Mouse (Mus musculus) gastrocnemius, postnatal 36 days (tissue): ENCODE measurements around the gene Fam57b. TPM values are rescaled to one million over a fixed set of nuclear protein-coding genes. Genes with fewer than 3 reads are reported as not detected.

Experiments used
- DNase-seq, 2 experiments: peaks; one replicate each; pipeline ENCODE4 v3.0.0; 2022
- intact Hi-C: fragments of 180-260 bp; cut with DNase I; formaldehyde crosslinking; loops from one replicate; pipeline ENCODE4 v1.15.1; 2025
- total RNA-seq, 2 experiments: library from RNA; stranded (reverse); gene quantifications; 2 replicates each; pipeline ENCODE4 v1.2.3; 2021

Fam57b gene
- total RNA-seq, 2 experiments from 2014 or later: 55.8 to 67.4 TPM

- no peak for DNase-seq
- intact Hi-C loops: no loop called here
Measured at GRCm38 (mm10) chr7:126856741-126857420, 59.4 kb downstream of the Fam57b start.

GRCm38 (mm10) chr7:126860987-126861386 is 63.5 kb downstream of the Fam57b start:
- intact Hi-C loops: loop anchor here (5.0 kb wide), 1 partner anchor 39 kb away; no protein-coding TSS in a partner anchor
- DNase-seq: peak in 1 of 2 experiments; percentile 6

- intact Hi-C loops: loop anchor here (2.0 to 5.0 kb wide), 2 partner anchors 23 to 39 kb away; partner anchors contain the start of gene Taok2
- peak; percentile 91 to 93 for DNase-seq
Measured at GRCm38 (mm10) chr7:126861429-126862130, 64.1 kb downstream of the Fam57b start, which contains the start of gene Hirip3. TSS of gene Hirip3 (plus strand) at chr7:126861972.

GRCm38 (mm10) chr7:126862147-126862784 is 64.8 kb downstream of the Fam57b start, which contains the start of gene Ino80e:
TSS of gene Ino80e (minus strand) at chr7:126862377.
- peak; percentile 89 to 91 for DNase-seq
- intact Hi-C loops: loop anchor here (2.0 to 5.0 kb wide), 2 partner anchors 23 to 40 kb away; partner anchors contain the start of gene Taok2

- intact Hi-C loops: loop anchor here (2.0 to 5.0 kb wide), 2 partner anchors 21 to 41 kb away; partner anchors contain the start of gene Taok2
- no peak for DNase-seq
Measured at GRCm38 (mm10) chr7:126863791-126864190, 66.3 kb downstream of the Fam57b start.

- intact Hi-C loops: no loop called here
- DNase-seq: no peak
Measured at GRCm38 (mm10) chr7:126867534-126867933, 70.1 kb downstream of the Fam57b start.

- DNase-seq: no peak
- intact Hi-C loops: no loop called here
Measured at GRCm38 (mm10) chr7:126868003-126868402, 70.5 kb downstream of the Fam57b start.

- DNase-seq: no peak
- intact Hi-C loops: no loop called here
Measured at GRCm38 (mm10) chr7:126869780-126870519, 72.5 kb downstream of the Fam57b start.

GRCm38 (mm10) chr7:126870520-126870891 is 73.0 kb downstream of the Fam57b start:
- intact Hi-C loops: no loop called here
- DNase-seq: no peak

- intact Hi-C loops: no loop called here
- DNase-seq: no peak
Measured at GRCm38 (mm10) chr7:126877239-126877638, 79.8 kb downstream of the Fam57b start.

Other genes with a start within 250 kb of the Fam57b start
- 100 to 1,000 TPM; 129 to 154 TPM for gene Eif3c, start 231.3 kb upstream of the Fam57b start, total RNA-seq
- under 1 TPM; 0.44 to 0.46 TPM for gene Apobr, start 212.7 kb upstream of the Fam57b start, total RNA-seq
- gene Cln3, start 211.9 kb upstream of the Fam57b start, total RNA-seq: 10 to 100 TPM; 10.7 to 11.0 TPM
- gene Il27, start 202.7 kb upstream of the Fam57b start, total RNA-seq: not detected
- 10 to 100 TPM in 1 of 2 experiments, 1 to 10 TPM in 1; 8.5 to 11.9 TPM for gene Nupr1, start 166.8 kb upstream of the Fam57b start, total RNA-seq
- 10 to 100 TPM; 29.3 to 33.2 TPM for gene Sgf29, start 148.4 kb upstream of the Fam57b start, total RNA-seq
- gene Sult1a1, start 121.2 kb upstream of the Fam57b start, total RNA-seq: 10 to 100 TPM; 15.7 to 21.0 TPM
- 10 to 100 TPM; 29.9 to 36.8 TPM for gene Bola2, start 102.3 kb upstream of the Fam57b start, total RNA-seq
- gene Slx1b, start 101.9 kb upstream of the Fam57b start, total RNA-seq: 1 to 10 TPM; 2.1 to 3.6 TPM
- 1 to 10 TPM; 2.6 to 5.2 TPM for gene Coro1a, start 89.9 kb upstream of the Fam57b start, total RNA-seq
- 10 to 100 TPM; 15.7 to 21.9 TPM for gene Mapk3, start 38.1 kb upstream of the Fam57b start, total RNA-seq
- gene Gdpd3, start 31.3 kb upstream of the Fam57b start, total RNA-seq: 1 to 10 TPM in 1 of 2 experiments, under 1 TPM in 1; 0.99 to 1.8 TPM
- gene Ypel3, start 20.7 kb upstream of the Fam57b start, total RNA-seq: 10 to 100 TPM; 77.7 to 97.4 TPM
- gene Tbx6, start 16.2 kb upstream of the Fam57b start, total RNA-seq: under 1 TPM; 0.28 to 0.30 TPM
- gene Ppp4c, start 5.2 kb upstream of the Fam57b start, total RNA-seq: 10 to 100 TPM; 21.6 to 22.4 TPM
- not detected for gene 4930451I11Rik, start 34.0 kb downstream of the Fam57b start, total RNA-seq
- not detected for gene Doc2a, start 49.7 kb downstream of the Fam57b start, total RNA-seq
- gene Hirip3, start 64.3 kb downstream of the Fam57b start, total RNA-seq: 1 to 10 TPM; 3.7 to 7.8 TPM
- 10 to 100 TPM; 10.3 to 12.6 TPM for gene Ino80e, start 64.7 kb downstream of the Fam57b start, total RNA-seq
- 10 to 100 TPM; 18.3 to 21.7 TPM for gene Taok2, start 87.0 kb downstream of the Fam57b start, total RNA-seq
- gene Tmem219, start 125.2 kb downstream of the Fam57b start, total RNA-seq: 1 to 10 TPM; 9.1 to 9.3 TPM
- 1 to 10 TPM; 1.4 to 1.6 TPM for gene Kctd13, start 131.2 kb downstream of the Fam57b start, total RNA-seq
- not detected for gene Asphd1, start 151.9 kb downstream of the Fam57b start, total RNA-seq
- 1 to 10 TPM; 1.5 to 2.3 TPM for gene Sez6l2, start 152.9 kb downstream of the Fam57b start, total RNA-seq
- 10 to 100 TPM; 28.0 to 37.2 TPM for gene Cdipt, start 178.2 kb downstream of the Fam57b start, total RNA-seq
- gene Cdiptos, start 178.4 kb downstream of the Fam57b start, total RNA-seq: under 1 TPM; 0.43 to 0.44 TPM
- gene Mvp, start 217.0 kb downstream of the Fam57b start, total RNA-seq: 10 to 100 TPM; 20.3 to 25.7 TPM
- not detected for gene Pagr1b, start 218.8 kb downstream of the Fam57b start, total RNA-seq
- gene Pagr1a, start 219.7 kb downstream of the Fam57b start, total RNA-seq: 10 to 100 TPM in 1 of 2 experiments, 1 to 10 TPM in 1; 6.1 to 11.4 TPM
- 10 to 100 TPM; 12.9 to 16.6 TPM for gene Gm42742, start 223.4 kb downstream of the Fam57b start, total RNA-seq
- under 1 TPM; 0.20 to 0.92 TPM for gene Prrt2, start 223.5 kb downstream of the Fam57b start, total RNA-seq
- 10 to 100 TPM; 69.8 to 76.4 TPM for gene Maz, start 229.4 kb downstream of the Fam57b start, total RNA-seq
- gene Kif22, start 244.8 kb downstream of the Fam57b start, total RNA-seq: 1 to 10 TPM in 1 of 2 experiments, under 1 TPM in 1; 0.79 to 1.4 TPM